Mouse (Mus musculus): ENCODE data around the gene Rnf43. TPM values are rescaled to one million over a fixed set of nuclear protein-coding genes. Genes with fewer than 3 reads are reported as not detected.

Rnf43 gene
- total and polyA plus RNA-seq, 2 experiments from 2014 or later: 0.79 to 1.8 TPM

- no peaks in the 10 kb centered on the region for H3K4me1 ChIP-seq (ENCODE audit: insufficient read depth)
- H3K27me3 ChIP-seq (ENCODE audit: insufficient read depth, low read length): no peaks in the 10 kb centered on the region
- ATAC-seq: no peak
- H3K9ac ChIP-seq: no peak overlapping the region
- no peak for DNase-seq
- H3K4me2 ChIP-seq (ENCODE audit: low read depth): no peak overlapping the region
- H3K4me3 ChIP-seq (ENCODE audit: low read depth, low read length): no peak overlapping the region
- no peak for TF ChIP-seq CTCF (IDR thresholded peaks at IDR 0.05; ENCODE audit: low read depth)
- no peak overlapping the region for H3K27ac ChIP-seq (ENCODE audit: low read depth, low read length)
- WGBS: 74% methylated on average over 9 of the region's 9 CpGs
- no peaks in the 10 kb centered on the region for H3K36me3 ChIP-seq (ENCODE audit: insufficient read depth)
- no peaks in the 10 kb centered on the region for H3K9me3 ChIP-seq (ENCODE audit: low read length)
Observed at GRCm38 (mm10) chr11:87720839-87721238, 58.3 kb downstream of the Rnf43 start.

DNA sequence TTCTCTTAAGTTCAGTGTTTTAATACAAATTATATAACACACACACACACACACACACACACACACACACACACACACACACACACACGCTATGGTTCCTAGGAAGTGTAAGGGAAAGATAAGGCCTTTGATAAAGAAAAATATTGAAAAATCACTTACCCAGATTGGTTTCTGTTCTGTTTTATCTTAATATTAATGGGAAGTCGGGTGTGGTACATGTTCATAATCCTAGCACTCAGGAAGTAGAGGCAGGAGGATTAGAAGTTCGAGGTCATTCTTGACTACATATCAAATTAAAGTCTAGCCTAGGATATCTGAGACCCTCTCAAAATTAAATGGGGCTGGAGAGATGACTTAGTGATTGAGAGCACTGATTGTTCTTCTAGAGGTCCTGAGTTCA is 59.6 kb downstream of the Rnf43 start:
- Histone ChIP-seq H3K9ac (no peak overlapping the region), H3K4me2 (ENCODE audit: low read depth) (no peak overlapping the region), H3K4me1 (ENCODE audit: insufficient read depth) (no peaks in the 10 kb centered on the region), H3K27ac (ENCODE audit: low read depth, low read length) (no peak overlapping the region), H3K36me3 (ENCODE audit: insufficient read depth) (no peaks in the 10 kb centered on the region), H3K4me3 (ENCODE audit: low read depth, low read length) (no peak overlapping the region), H3K9me3 (ENCODE audit: low read length) (no peaks in the 10 kb centered on the region), H3K27me3 (ENCODE audit: insufficient read depth, low read length) (no peaks in the 10 kb centered on the region)
- TF ChIP-seq CTCF (IDR thresholded peaks at IDR 0.05; ENCODE audit: low read depth): no peak
- WGBS: 82% methylated on average over 3 of the region's 3 CpGs
- DNase-seq (no peak), ATAC-seq (no peak)

DNA sequence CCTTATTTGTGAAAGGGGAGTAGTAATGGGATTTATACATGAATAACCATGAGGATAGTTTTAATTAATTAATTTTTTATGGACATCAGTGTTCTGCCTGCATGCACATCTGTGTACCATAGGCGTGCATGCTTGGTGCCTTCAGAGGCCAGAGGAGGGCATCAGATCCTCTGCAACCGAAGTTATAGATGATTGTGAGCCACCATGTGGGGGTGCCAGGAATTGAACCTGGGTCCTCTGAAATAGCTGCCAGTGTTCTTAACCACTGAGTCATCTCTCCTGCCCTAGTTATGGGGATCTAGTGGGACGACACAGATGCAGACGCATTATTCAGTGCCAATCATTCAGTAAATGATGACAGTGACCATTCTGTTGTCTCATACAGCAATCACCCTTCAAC is 60.4 kb downstream of the Rnf43 start:
- Histone ChIP-seq H3K9ac (no peak overlapping the region), H3K9me3 (ENCODE audit: low read length) (no peaks in the 10 kb centered on the region), H3K4me3 (ENCODE audit: low read depth, low read length) (no peak overlapping the region), H3K27me3 (ENCODE audit: insufficient read depth, low read length) (no peaks in the 10 kb centered on the region), H3K36me3 (ENCODE audit: insufficient read depth) (no peaks in the 10 kb centered on the region), H3K4me2 (ENCODE audit: low read depth) (no peak overlapping the region), H3K4me1 (ENCODE audit: insufficient read depth) (no peaks in the 10 kb centered on the region), H3K27ac (ENCODE audit: low read depth, low read length) (no peak overlapping the region)
- no peak for DNase-seq
- no peak for ATAC-seq
- TF ChIP-seq CTCF (IDR thresholded peaks at IDR 0.05; ENCODE audit: low read depth): no peak
- WGBS: 83% methylated on average over 4 of the region's 4 CpGs

DNA sequence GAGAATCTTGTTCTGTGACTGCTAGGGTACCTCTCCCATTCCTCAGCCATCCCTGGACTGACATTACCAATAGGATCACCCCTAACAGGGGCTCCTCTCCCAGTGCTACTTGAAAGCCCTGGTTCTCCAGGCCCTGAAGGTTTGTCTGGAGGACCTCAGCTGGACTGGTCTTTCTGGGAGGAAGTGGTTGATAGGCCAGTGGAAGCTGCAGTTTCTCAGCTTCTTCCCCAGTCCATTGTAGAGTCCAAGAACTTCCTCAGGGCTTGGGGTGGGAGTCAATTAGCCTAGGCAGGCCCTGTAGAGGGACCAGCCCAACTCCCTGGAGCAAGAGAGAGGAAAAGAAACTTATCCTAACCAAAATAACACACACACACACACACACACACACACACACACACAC is 63.0 kb downstream of the Rnf43 start:
- no peak overlapping the region for H3K27ac ChIP-seq (ENCODE audit: low read depth, low read length)
- no peaks in the 10 kb centered on the region for H3K27me3 ChIP-seq (ENCODE audit: insufficient read depth, low read length)
- no peak for ATAC-seq
- no peaks in the 10 kb centered on the region for H3K4me1 ChIP-seq (ENCODE audit: insufficient read depth)
- no peak overlapping the region for H3K9ac ChIP-seq
- no peaks in the 10 kb centered on the region for H3K9me3 ChIP-seq (ENCODE audit: low read length)
- H3K36me3 ChIP-seq (ENCODE audit: insufficient read depth): no peaks in the 10 kb centered on the region
- DNase-seq: no peak
- TF ChIP-seq CTCF (IDR thresholded peaks at IDR 0.05; ENCODE audit: low read depth): no peak
- no peak overlapping the region for H3K4me2 ChIP-seq (ENCODE audit: low read depth)
- H3K4me3 ChIP-seq (ENCODE audit: low read depth, low read length): no peak overlapping the region

GRCm38 (mm10) chr11:87725964-87726562 is 63.5 kb downstream of the Rnf43 start:
- DNase-seq (no peak), ATAC-seq (peak; percentile 47; the same call in 1 of the 2 replicates)
- TF ChIP-seq CTCF (IDR thresholded peaks at IDR 0.05; ENCODE audit: low read depth): no peak
- Histone ChIP-seq H3K9me3 (ENCODE audit: low read length) (no peaks in the 10 kb centered on the region), H3K4me1 (ENCODE audit: insufficient read depth) (no peaks in the 10 kb centered on the region), H3K4me3 (ENCODE audit: low read depth, low read length) (no peak overlapping the region), H3K36me3 (ENCODE audit: insufficient read depth) (no peaks in the 10 kb centered on the region), H3K4me2 (ENCODE audit: low read depth) (no peak overlapping the region), H3K9ac (no peak overlapping the region), H3K27ac (ENCODE audit: low read depth, low read length) (no peak overlapping the region; the same call in 1 of the 2 replicates), H3K27me3 (ENCODE audit: insufficient read depth, low read length) (no peaks in the 10 kb centered on the region)
- WGBS: 29% methylated on average over 6 of the region's 6 CpGs

DNA sequence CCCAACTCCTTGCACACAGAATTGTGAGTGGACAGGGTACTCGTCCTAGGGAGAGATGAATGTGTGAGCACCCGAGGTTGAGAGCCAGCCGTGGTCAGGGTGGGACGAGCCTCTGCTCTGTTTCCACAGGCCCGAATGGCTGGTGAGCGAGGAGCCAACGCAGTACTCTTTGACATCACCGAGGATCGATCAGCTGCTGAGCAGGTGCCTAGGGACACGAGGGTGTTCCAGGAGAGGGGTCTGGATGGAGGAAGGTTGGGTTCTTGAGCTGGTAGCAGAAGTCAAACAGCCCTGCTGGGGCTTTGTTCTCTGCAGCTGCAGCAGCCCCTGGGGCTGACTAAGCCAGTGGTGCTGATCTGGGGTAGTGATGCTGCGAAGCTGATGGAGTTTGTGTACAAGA is 64.5 kb downstream of the Rnf43 start:
- ATAC-seq (no peak), DNase-seq (no peak)
- no peak overlapping the region for H3K9ac ChIP-seq

GRCm38 (mm10) chr11:87727471-87727870 is 64.9 kb downstream of the Rnf43 start:
- Histone ChIP-seq H3K4me1 (ENCODE audit: insufficient read depth) (no peaks in the 10 kb centered on the region), H3K4me2 (ENCODE audit: low read depth) (no peak overlapping the region), H3K4me3 (ENCODE audit: low read depth, low read length) (no peak overlapping the region), H3K27me3 (ENCODE audit: insufficient read depth, low read length) (no peaks in the 10 kb centered on the region), H3K9me3 (ENCODE audit: low read length) (no peaks in the 10 kb centered on the region), H3K27ac (ENCODE audit: low read depth, low read length) (no peak overlapping the region), H3K36me3 (ENCODE audit: insufficient read depth) (no peaks in the 10 kb centered on the region), H3K9ac (no peak overlapping the region)
- TF ChIP-seq CTCF (IDR thresholded peaks at IDR 0.05; ENCODE audit: low read depth): no peak
- WGBS: 68% methylated on average over 4 of the region's 4 CpGs
- ATAC-seq: no peak
- DNase-seq: no peak

More for the DNA sequence above, 64.5 kb downstream of the Rnf43 start:
- H3K27ac ChIP-seq (ENCODE audit: low read depth, low read length): no peak overlapping the region
- no peak for TF ChIP-seq CTCF (IDR thresholded peaks at IDR 0.05; ENCODE audit: low read depth)
- no peaks in the 10 kb centered on the region for H3K9me3 ChIP-seq (ENCODE audit: low read length)
- no peaks in the 10 kb centered on the region for H3K27me3 ChIP-seq (ENCODE audit: insufficient read depth, low read length)
- no peaks in the 10 kb centered on the region for H3K4me1 ChIP-seq (ENCODE audit: insufficient read depth)
- WGBS: 60% methylated on average over 11 of the region's 11 CpGs
- no peak overlapping the region for H3K4me3 ChIP-seq (ENCODE audit: low read depth, low read length)
- H3K36me3 ChIP-seq (ENCODE audit: insufficient read depth): no peaks in the 10 kb centered on the region
- no peak overlapping the region for H3K4me2 ChIP-seq (ENCODE audit: low read depth)
